Mouse (Mus musculus): ENCODE results near the gene Spns1. TPM values are rescaled to one million over a fixed set of nuclear protein-coding genes. Genes with fewer than 3 reads are reported as not detected.

Gene Spns1
- polyA plus RNA-seq, 1 experiment from 2014 or later = 67.4 TPM

GRCm38 (mm10) chr7:126350748-126351418 is 26.4 kb downstream of the Spns1 start:
- no peak overlapping the region for H3K27ac ChIP-seq
- ATAC-seq (ENCODE audit: low FRiP score) = no peak
- H3K4me3 ChIP-seq = no peak overlapping the region
- H3K9ac ChIP-seq = no peak overlapping the region
- peak overlapping the region; percentile 16; the same call in 1 of the 2 replicates for H3K4me2 ChIP-seq (replicated peaks)
- H3K9me3 ChIP-seq (replicated peaks) = no peaks in the 10 kb centered on the region
- no peaks in the 10 kb centered on the region; the same call in 1 of the 2 replicates for H3K4me1 ChIP-seq
- 68% methylated on average over 20 of the region's 20 CpGs for WGBS
- no peaks in the 10 kb centered on the region for H3K36me3 ChIP-seq
- no peaks in the 10 kb centered on the region for H3K27me3 ChIP-seq

DNA sequence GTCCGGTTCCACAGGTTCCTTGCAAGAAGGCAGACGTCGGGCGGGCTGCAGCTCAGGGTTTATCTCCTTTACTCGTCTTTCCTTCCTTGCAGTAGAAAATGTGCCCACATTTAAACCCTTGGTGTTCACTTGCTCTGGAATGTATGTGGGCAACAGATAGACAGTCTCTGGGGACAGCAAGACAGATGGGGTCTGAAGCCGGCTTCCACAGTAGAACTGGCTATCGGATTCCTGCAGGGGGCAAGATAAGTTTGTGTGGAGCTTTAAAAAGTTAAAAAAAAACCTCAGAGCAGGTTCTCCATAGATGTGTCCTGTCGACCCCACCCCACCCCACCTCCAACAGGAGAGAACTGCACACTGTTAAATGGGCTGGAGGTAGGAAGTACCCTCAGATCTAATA is 29.0 kb downstream of the Spns1 start:
- no peak overlapping the region for H3K4me3 ChIP-seq

DNA sequence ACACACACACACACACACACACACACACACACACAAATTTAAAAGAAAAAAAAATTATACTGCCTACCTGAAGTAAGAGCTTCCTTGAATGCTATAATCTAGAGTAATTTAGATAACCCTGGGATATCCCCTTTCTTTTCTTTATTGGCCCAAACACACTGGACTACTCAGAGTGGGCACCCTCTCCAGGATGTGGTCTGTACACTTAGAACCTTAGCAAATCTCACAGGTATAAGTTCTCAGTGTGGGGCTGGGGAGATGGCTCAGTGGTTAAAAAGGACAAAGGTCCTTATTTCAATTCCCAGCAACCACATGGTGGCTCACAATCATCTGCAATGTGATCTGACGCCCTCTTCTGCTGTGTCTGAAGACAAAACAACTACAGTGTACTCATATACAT is 30.2 kb downstream of the Spns1 start:
- ATAC-seq (ENCODE audit: low FRiP score) = no peak
- Histone ChIP-seq H3K27ac (no peak overlapping the region), H3K4me2 (replicated peaks) (no peak overlapping the region), H3K27me3 (peaks cover 3% of the 10 kb centered on the region; the same call in 1 of the 2 replicates), H3K9me3 (replicated peaks) (no peaks in the 10 kb centered on the region), H3K36me3 (no peaks in the 10 kb centered on the region), H3K9ac (no peak overlapping the region), H3K4me3 (no peak overlapping the region), H3K4me1 (no peaks in the 10 kb centered on the region)
- WGBS = 48% methylated on average over 1 of the region's 1 CpGs

More for the DNA sequence above, 29.0 kb downstream of the Spns1 start:
- H3K4me1 ChIP-seq = no peaks in the 10 kb centered on the region
- H3K27me3 ChIP-seq = peaks cover 3% of the 10 kb centered on the region; the same call in 1 of the 2 replicates
- H3K4me2 ChIP-seq (replicated peaks) = no peak overlapping the region
- ATAC-seq (ENCODE audit: low FRiP score) = no peak
- no peaks in the 10 kb centered on the region for H3K9me3 ChIP-seq (replicated peaks)
- no peak overlapping the region for H3K27ac ChIP-seq
- WGBS = 75% methylated on average over 8 of the region's 8 CpGs
- no peaks in the 10 kb centered on the region for H3K36me3 ChIP-seq
- H3K9ac ChIP-seq = no peak overlapping the region

GRCm38 (mm10) chr7:126345969-126346368 is 31.3 kb downstream of the Spns1 start:
- no peak overlapping the region for H3K4me2 ChIP-seq (replicated peaks)
- H3K27me3 ChIP-seq = peaks cover 3% of the 10 kb centered on the region; the same call in 1 of the 2 replicates
- H3K9me3 ChIP-seq (replicated peaks) = no peaks in the 10 kb centered on the region
- H3K9ac ChIP-seq = no peak overlapping the region
- no peaks in the 10 kb centered on the region for H3K36me3 ChIP-seq
- H3K4me1 ChIP-seq = no peaks in the 10 kb centered on the region
- no peak overlapping the region for H3K27ac ChIP-seq
- no peak overlapping the region for H3K4me3 ChIP-seq
- 63% methylated on average over 3 of the region's 3 CpGs for WGBS
- ATAC-seq (ENCODE audit: low FRiP score) = no peak

DNA sequence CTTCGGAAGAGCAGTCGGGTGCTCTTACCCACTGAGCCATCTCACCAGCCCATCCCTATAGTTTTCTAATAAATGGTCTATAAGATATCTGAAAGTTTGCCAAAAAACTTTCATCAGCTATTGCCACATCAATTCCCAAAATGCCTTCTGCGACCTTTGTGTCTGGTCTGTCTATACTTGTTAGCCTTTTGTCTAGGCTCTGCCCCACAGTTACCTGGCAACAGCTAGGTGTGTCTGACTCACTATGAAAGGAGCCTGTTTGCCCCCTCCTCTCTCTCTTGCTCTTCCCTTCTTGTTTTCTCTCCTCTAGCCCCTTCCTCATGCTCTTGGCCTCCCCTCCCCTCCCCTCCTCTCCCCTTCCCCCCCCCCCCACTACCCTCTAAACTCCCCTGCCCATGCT is 31.7 kb downstream of the Spns1 start:
- ATAC-seq (ENCODE audit: low FRiP score) = no peak
- WGBS = 68% methylated on average over 3 of the region's 3 CpGs
- Histone ChIP-seq H3K27me3 (peaks cover 3% of the 10 kb centered on the region; the same call in 1 of the 2 replicates), H3K27ac (no peak overlapping the region), H3K9ac (no peak overlapping the region), H3K4me1 (no peaks in the 10 kb centered on the region), H3K4me3 (no peak overlapping the region), H3K4me2 (replicated peaks) (no peak overlapping the region), H3K36me3 (no peaks in the 10 kb centered on the region), H3K9me3 (replicated peaks) (no peaks in the 10 kb centered on the region)

GRCm38 (mm10) chr7:126340896-126341295 is 36.4 kb downstream of the Spns1 start:
- Histone ChIP-seq H3K4me2 (replicated peaks) (no peak overlapping the region), H3K4me1 (no peaks in the 10 kb centered on the region), H3K9ac (no peak overlapping the region), H3K4me3 (no peak overlapping the region), H3K27me3 (peaks cover 3% of the 10 kb centered on the region; the same call in 1 of the 2 replicates), H3K36me3 (no peaks in the 10 kb centered on the region), H3K27ac (no peak overlapping the region), H3K9me3 (replicated peaks) (no peaks in the 10 kb centered on the region)
- 47% methylated on average over 6 of the region's 6 CpGs for WGBS
- no peak for ATAC-seq (ENCODE audit: low FRiP score)

DNA sequence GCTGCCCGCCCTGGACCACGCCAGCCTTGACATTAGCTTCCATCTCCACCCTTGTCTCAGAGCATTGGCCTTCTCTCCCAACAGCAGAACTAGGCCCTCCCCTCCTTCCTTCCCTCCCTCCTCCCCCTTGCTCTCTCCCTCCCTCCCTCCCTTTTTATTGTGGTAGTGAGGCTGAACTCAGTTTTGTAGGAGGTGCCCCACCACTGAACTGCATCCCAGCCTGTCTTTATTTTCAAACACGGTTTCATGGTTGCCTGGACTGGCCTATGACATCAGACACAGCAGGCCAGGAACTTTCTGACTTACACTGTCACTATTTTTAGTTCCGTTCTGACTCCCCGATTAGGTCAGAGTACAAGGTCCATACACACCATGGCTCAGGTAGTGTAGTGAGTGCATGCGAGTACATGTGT is 37.0 kb downstream of the Spns1 start:
- Histone ChIP-seq H3K36me3 (no peaks in the 10 kb centered on the region), H3K4me1 (no peaks in the 10 kb centered on the region), H3K27ac (no peak overlapping the region), H3K27me3 (peaks cover 3% of the 10 kb centered on the region; the same call in 1 of the 2 replicates), H3K4me2 (replicated peaks) (no peak overlapping the region), H3K4me3 (no peak overlapping the region), H3K9me3 (replicated peaks) (no peaks in the 10 kb centered on the region), H3K9ac (no peak overlapping the region)
- ATAC-seq (ENCODE audit: low FRiP score) = no peak
- 72% methylated on average over 6 of the region's 6 CpGs for WGBS

- Histone ChIP-seq H3K36me3 (no peaks in the 10 kb centered on the region), H3K9me3 (replicated peaks) (no peaks in the 10 kb centered on the region), H3K9ac (no peak overlapping the region), H3K4me3 (no peak overlapping the region), H3K4me2 (replicated peaks) (no peak overlapping the region), H3K4me1 (no peaks in the 10 kb centered on the region), H3K27me3 (peaks cover 2% of the 10 kb centered on the region; the same call in 1 of the 2 replicates), H3K27ac (no peak overlapping the region)
- 76% methylated on average over 8 of the region's 8 CpGs for WGBS
- no peak for ATAC-seq (ENCODE audit: low FRiP score)
These were observed 37.7 kb downstream of the Spns1 start for GRCm38 (mm10) chr7:126339521-126339971.

DNA sequence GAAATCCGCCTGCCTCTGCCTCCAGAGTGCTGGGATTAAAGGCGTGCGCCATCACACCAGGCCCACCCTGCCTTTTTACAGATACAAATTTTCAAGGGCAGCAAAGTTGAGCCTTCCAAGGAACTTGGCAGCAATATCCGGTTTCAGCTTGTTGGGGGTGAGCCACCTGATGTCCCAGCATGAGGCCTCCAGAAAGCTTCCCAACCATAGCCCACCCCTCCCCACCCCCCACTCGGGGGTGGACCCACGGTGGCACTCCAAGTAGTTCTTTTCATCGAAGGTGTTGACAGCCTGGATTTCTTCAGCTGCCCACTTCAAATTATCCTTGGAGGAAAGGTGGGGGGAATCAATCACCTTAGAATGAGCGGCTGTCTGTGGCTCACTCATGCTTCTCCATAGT is 38.3 kb downstream of the Spns1 start:
- H3K27ac ChIP-seq = no peak overlapping the region
- H3K27me3 ChIP-seq = no peaks in the 10 kb centered on the region
- H3K4me3 ChIP-seq = no peak overlapping the region
- H3K9ac ChIP-seq = no peak overlapping the region
- H3K4me2 ChIP-seq (replicated peaks) = no peak overlapping the region
- ATAC-seq (ENCODE audit: low FRiP score) = no peak
- WGBS = 80% methylated on average over 8 of the region's 8 CpGs
- H3K36me3 ChIP-seq = no peaks in the 10 kb centered on the region
- H3K4me1 ChIP-seq = no peaks in the 10 kb centered on the region
- H3K9me3 ChIP-seq (replicated peaks) = no peaks in the 10 kb centered on the region

DNA sequence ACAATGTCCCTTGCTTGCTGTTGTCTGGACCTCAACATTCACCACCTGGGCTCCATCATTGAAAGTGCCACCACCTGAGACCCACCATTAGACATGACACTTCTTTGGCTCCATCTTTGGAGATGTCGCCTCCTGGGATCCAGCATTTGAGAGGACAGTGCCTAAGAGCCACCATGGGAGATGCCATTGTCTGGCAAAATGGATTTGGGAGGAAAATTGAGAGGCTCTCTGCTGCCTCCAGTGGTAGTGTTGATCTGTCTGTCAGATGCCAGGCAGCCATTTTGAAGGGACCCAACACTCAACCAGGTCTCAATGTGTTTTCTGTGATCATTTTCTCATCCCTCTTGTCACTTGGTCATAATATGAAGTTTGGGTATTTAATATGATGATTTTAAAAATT is 41.7 kb downstream of the Spns1 start:
- Histone ChIP-seq H3K4me3 (no peak overlapping the region), H3K27ac (no peak overlapping the region), H3K9me3 (replicated peaks) (no peaks in the 10 kb centered on the region), H3K9ac (no peak overlapping the region), H3K36me3 (no peaks in the 10 kb centered on the region), H3K4me1 (no peaks in the 10 kb centered on the region), H3K4me2 (replicated peaks) (no peak overlapping the region), H3K27me3 (no peaks in the 10 kb centered on the region)
- 97% methylated on average over 1 of the region's 1 CpGs for WGBS
- no peak for ATAC-seq (ENCODE audit: low FRiP score)

- 73% methylated on average over 3 of the region's 3 CpGs for WGBS
- H3K9ac ChIP-seq = no peak overlapping the region
- ATAC-seq (ENCODE audit: low FRiP score) = no peak
- H3K27ac ChIP-seq = no peak overlapping the region
- no peak overlapping the region for H3K4me3 ChIP-seq
- H3K4me1 ChIP-seq = no peaks in the 10 kb centered on the region
- H3K9me3 ChIP-seq (replicated peaks) = no peaks in the 10 kb centered on the region
- H3K4me2 ChIP-seq (replicated peaks) = no peak overlapping the region
- H3K27me3 ChIP-seq = no peaks in the 10 kb centered on the region
- no peaks in the 10 kb centered on the region for H3K36me3 ChIP-seq
These were observed 44.6 kb downstream of the Spns1 start for GRCm38 (mm10) chr7:126332691-126333090.

GRCm38 (mm10) chr7:126330693-126331092 is 46.6 kb downstream of the Spns1 start:
- H3K4me3 ChIP-seq = no peak overlapping the region
- H3K4me2 ChIP-seq (replicated peaks) = no peak overlapping the region
- no peaks in the 10 kb centered on the region for H3K9me3 ChIP-seq (replicated peaks)
- H3K27ac ChIP-seq = no peak overlapping the region
- no peaks in the 10 kb centered on the region for H3K4me1 ChIP-seq
- H3K9ac ChIP-seq = no peak overlapping the region
- H3K36me3 ChIP-seq = no peaks in the 10 kb centered on the region
- H3K27me3 ChIP-seq = no peaks in the 10 kb centered on the region
- ATAC-seq (ENCODE audit: low FRiP score) = no peak
- 52% methylated on average over 2 of the region's 2 CpGs for WGBS

Measured in hindbrain, embryonic 12.5 days (tissue).